Mouse (Mus musculus) CH12.LX (cell line): Measurements from ENCODE around the gene Zfp106. TPM values are rescaled to one million over a fixed set of nuclear protein-coding genes. Genes with fewer than 3 reads are reported as not detected.

Source experiments
- DNase-seq: peaks from one replicate; pipeline ENCODE4 v3.0.0-alpha.2; 2013; ENCODE audit errors: extremely low read depth
- H3K27ac ChIP-seq: 2 replicates; pipeline ENCODE4 v1.5.1; 2012; ENCODE audit warnings: low read depth, mild to moderate bottlenecking, control low read depth, moderate library complexity; ENCODE audit not compliant: insufficient read depth
- H3K27me3 ChIP-seq: replicated peaks from 2 replicates; pipeline ENCODE3; 2012; ENCODE audit warnings: inconsistent platforms
- H3K36me3 ChIP-seq, 2 experiments: replicated peaks in 1 of 2; 2 replicates each; pipeline versions ENCODE3 to v1.6.1; 2012; ENCODE audit warnings: inconsistent platforms in 1 of 2, low read length in 1 of 2, mild to moderate bottlenecking in 1 of 2, mixed read lengths in 1 of 2, moderate library complexity in 1 of 2; ENCODE audit not compliant: control insufficient read depth in 1 of 2, insufficient read depth in 1 of 2
- H3K4me1 ChIP-seq, 2 experiments: 2 replicates each; pipeline ENCODE4 v1.6.1; 2012; ENCODE audit warnings: inconsistent platforms in 1 of 2, moderate library complexity in 1 of 2; ENCODE audit not compliant: insufficient read depth in 2 of 2, control insufficient read depth in 1 of 2
- H3K4me2 ChIP-seq: 2 replicates; pipeline ENCODE4 v1.6.1; 2012; ENCODE audit warnings: low read depth, mild to moderate bottlenecking, control low read depth; ENCODE audit not compliant: poor library complexity, insufficient read depth, severe bottlenecking
- H3K4me3 ChIP-seq, 3 experiments: fragments of 150-350 bp in 1 of 3; sonication (generic) in 1 of 3; replicated peaks in 1 of 3; 2 replicates each; pipeline versions ENCODE3 to v1.5.1; 2011 to 2012; ENCODE audit warnings: low read depth in 2 of 3, low read length in 2 of 3, mild to moderate bottlenecking in 2 of 3, moderate library complexity in 2 of 3, control low read depth in 1 of 3, improper control_type of control experiment in 1 of 3, inconsistent platforms in 1 of 3, mixed read lengths in 1 of 3; ENCODE audit not compliant: poor library complexity in 1 of 3
- H3K79me2 ChIP-seq: replicated peaks from 2 replicates; pipeline ENCODE4 v1.6.1; 2012; ENCODE audit warnings: mild to moderate bottlenecking, moderate library complexity; ENCODE audit not compliant: control insufficient read depth, poor library complexity, insufficient read depth, severe bottlenecking; ENCODE audit errors: extremely low read depth
- H3K9ac ChIP-seq: 2 replicates; pipeline ENCODE4 v1.6.1; 2012; ENCODE audit warnings: low read depth, mild to moderate bottlenecking, control low read depth, moderate library complexity; ENCODE audit not compliant: insufficient read depth
- H3K9me3 ChIP-seq: replicated peaks from 2 replicates; pipeline ENCODE3; 2012; ENCODE audit warnings: low read length, inconsistent platforms, mixed read lengths
- BHLHE40 ChIP-seq: IDR thresholded peaks from 2 replicates; pipeline ENCODE4 v1.6.1; 2011; ENCODE audit warnings: mild to moderate bottlenecking, low read depth, low read length, improper control_type of control experiment
- CTCF ChIP-seq, 2 experiments: IDR thresholded peaks in 1 of 2; conservative IDR thresholded peaks in 1 of 2; 2 replicates each; pipeline ENCODE4 v1.5.1; 2011 to 2012; ENCODE audit warnings: low read depth in 2 of 2, low read length in 2 of 2, improper control_type of control experiment in 1 of 2, inconsistent platforms in 1 of 2, mild to moderate bottlenecking in 1 of 2, moderate library complexity in 1 of 2
- E2F4 ChIP-seq: IDR thresholded peaks from 2 replicates; pipeline ENCODE4 v1.6.1; 2011; ENCODE audit warnings: low read depth, low read length, improper control_type of control experiment; ENCODE audit not compliant: insufficient replicate concordance
- ELF1 ChIP-seq: IDR thresholded peaks from 2 replicates; pipeline ENCODE4 v1.6.1; 2014; ENCODE audit warnings: low read depth, mild to moderate bottlenecking, inconsistent platforms, low read length, improper control_type of control experiment
- EP300 ChIP-seq: IDR thresholded peaks from 2 replicates; pipeline ENCODE4 v1.6.1; 2011; ENCODE audit warnings: low read length, improper control_type of control experiment
- MAZ ChIP-seq: IDR thresholded peaks from 2 replicates; pipeline ENCODE4 v1.6.1; 2012; ENCODE audit warnings: low read depth, mild to moderate bottlenecking, inconsistent platforms, low read length, improper control_type of control experiment, moderate library complexity
- MYC ChIP-seq: IDR thresholded peaks from 2 replicates; pipeline ENCODE4 v1.6.1; 2011; ENCODE audit warnings: low read depth, mild to moderate bottlenecking, improper control_type of control experiment, low read length
- PAX5 ChIP-seq: IDR thresholded peaks from 2 replicates; pipeline ENCODE4 v1.6.1; 2012; ENCODE audit warnings: low read length, inconsistent platforms, mixed read lengths
- POLR2A ChIP-seq: IDR thresholded peaks from 2 replicates; pipeline ENCODE4 v1.6.1; 2011; ENCODE audit warnings: low read depth, mild to moderate bottlenecking, improper control_type of control experiment, low read length
- RCOR1 ChIP-seq: conservative IDR thresholded peaks from 2 replicates; pipeline ENCODE4 v1.6.1; 2012; ENCODE audit warnings: low read depth, mild to moderate bottlenecking, inconsistent platforms, low read length, improper control_type of control experiment
- SIN3A ChIP-seq: IDR thresholded peaks from 2 replicates; pipeline ENCODE4 v1.6.1; 2012; ENCODE audit warnings: low read length, improper control_type of control experiment, inconsistent platforms
- SMC3 ChIP-seq: IDR thresholded peaks from 2 replicates; pipeline ENCODE4 v1.6.1; 2011; ENCODE audit warnings: low read depth, low read length, improper control_type of control experiment
- USF1 ChIP-seq: IDR thresholded peaks from 2 replicates; pipeline ENCODE4 v1.6.1; 2014; ENCODE audit warnings: low read depth, mild to moderate bottlenecking, inconsistent platforms, low read length, improper control_type of control experiment
- USF2 ChIP-seq: conservative IDR thresholded peaks from 2 replicates; pipeline ENCODE4 v1.6.1; 2011; ENCODE audit warnings: low read depth, low read length, improper control_type of control experiment
- ZC3H11A ChIP-seq: IDR thresholded peaks from 2 replicates; pipeline ENCODE4 v1.6.1; 2012; ENCODE audit warnings: low read depth, mild to moderate bottlenecking, inconsistent platforms, low read length, improper control_type of control experiment
- ZMIZ1 ChIP-seq: IDR thresholded peaks from 2 replicates; pipeline ENCODE4 v1.6.1; 2012; ENCODE audit warnings: low read depth, mild to moderate bottlenecking, inconsistent platforms, low read length, improper control_type of control experiment
- ZNF384 ChIP-seq: IDR thresholded peaks from 2 replicates; pipeline ENCODE4 v1.6.1; 2012; ENCODE audit warnings: low read depth, low read length, improper control_type of control experiment, inconsistent platforms
- dilution Hi-C: fragments of 300-500 bp; cut with MboI; formaldehyde crosslinking; loops from 2 replicates; pipeline ENCODE4 v1.14.3; 2020; ENCODE audit warnings: low sequenced_read_pairs; ENCODE audit not compliant: extremely low pct_unique_long_range_greater_than_20kb, extremely low pct_ligation_motif_present
- in situ Hi-C: fragments of 300-500 bp; cut with MboI; formaldehyde crosslinking; loops from 3 replicates; pipeline ENCODE4 v1.14.3; 2019; ENCODE audit warnings: low sequenced_read_pairs, low pct_ligation_motif_present, low pct_unique_long_range_greater_than_20kb, mixed read lengths
- polyA plus RNA-seq: library from polyadenylated mRNA; unstranded; fragments of >175 nt; gene quantifications from 2 replicates; pipeline ENCODE4 v1.2.1, GENCODE M21; 2012; ENCODE audit warnings: low read depth; ENCODE audit not compliant: insufficient read length
- total RNA-seq, 2 experiments: library from RNA; depleted of rRNA; stranded (reverse); fragments of 300-350 nt in 1 of 2; fragments of >200 nt in 1 of 2; gene quantifications; 2 replicates each; pipeline ENCODE4 v1.2.3; 2012 to 2014

The Zfp106 gene
- total and polyA plus RNA-seq, 3 experiments: 93.8 to 183 (median 130) TPM

DNA sequence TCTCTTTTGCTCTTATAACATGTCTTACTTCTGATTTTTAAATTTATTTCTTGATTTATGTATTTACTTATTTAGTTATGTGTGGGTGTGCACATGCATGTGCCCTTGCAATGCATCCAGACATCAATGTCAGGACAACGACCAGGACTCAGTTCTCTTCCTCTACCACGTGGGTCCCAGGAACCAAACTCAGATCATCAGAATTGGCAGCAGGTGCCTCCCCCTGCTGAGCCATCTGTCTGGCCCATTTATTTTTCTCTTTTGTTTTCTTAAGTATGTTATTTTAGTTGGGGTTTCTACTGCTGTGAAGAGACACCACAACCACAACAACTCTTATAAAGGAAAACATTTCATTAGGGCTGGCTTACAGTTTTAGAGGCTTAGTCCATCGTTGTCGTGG, 92.8 kb downstream of the Zfp106 start:
- Histone ChIP-seq H3K27ac (no peak overlapping the region), H3K4me3 (no peak overlapping the region), H3K4me1 (peaks cover 9 to 15% of the 10 kb centered on the region in 2 experiments), H3K79me2 (no peaks in the 10 kb centered on the region), H3K4me2 (no peak overlapping the region), H3K27me3 (no peaks in the 10 kb centered on the region), H3K9ac (no peak overlapping the region), H3K9me3 (no peaks in the 10 kb centered on the region), H3K36me3 (no peaks in the 10 kb centered on the region)
- TF ChIP-seq SIN3A: no peak
- no peak for TF ChIP-seq PAX5
- TF ChIP-seq EP300: no peak
- TF ChIP-seq ZNF384: no peak
- dilution Hi-C loops (no loop called here), in situ Hi-C loops (loop anchor here (25.0 kb wide), 1 partner anchor 641 kb away; the partner anchor contains the start of gene Tgm7)
- DNase-seq: no peak

DNA sequence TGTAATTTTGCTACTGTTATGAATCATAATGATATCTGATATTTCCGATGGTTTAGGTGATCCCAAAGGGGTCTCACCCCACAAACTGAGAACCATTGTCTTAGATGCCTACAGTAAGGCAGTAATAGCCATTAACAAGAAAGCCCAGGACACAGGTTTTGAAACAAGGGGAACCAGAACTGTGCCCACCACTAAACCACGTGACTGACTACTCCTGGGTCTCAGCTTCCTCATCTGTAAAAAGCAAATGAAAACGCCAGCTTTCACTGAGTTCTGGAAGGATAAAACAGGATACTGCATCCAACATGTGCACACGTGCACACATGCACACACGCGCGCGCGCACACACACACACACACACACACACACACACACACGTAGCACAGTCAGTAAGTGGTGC, 93.9 kb downstream of the Zfp106 start:
- no peaks in the 10 kb centered on the region for H3K79me2 ChIP-seq
- H3K4me2 ChIP-seq: no peak overlapping the region
- H3K9me3 ChIP-seq: no peaks in the 10 kb centered on the region
- H3K4me1 ChIP-seq: peaks cover 9 to 24% of the 10 kb centered on the region in 2 experiments
- no peak for DNase-seq
- no peaks in the 10 kb centered on the region for H3K27me3 ChIP-seq
- H3K4me3 ChIP-seq: no peak overlapping the region
- dilution Hi-C loops (no loop called here), in situ Hi-C loops (loop anchor here (10.0 to 25.0 kb wide), 2 partner anchors 405 to 643 kb away; partner anchors contain the start of gene Tgm7)
- H3K9ac ChIP-seq: no peak overlapping the region
- no peaks in the 10 kb centered on the region for H3K36me3 ChIP-seq
- TF ChIP-seq CTCF (conservative IDR thresholded peaks at IDR 0.05 in 1 of 2, IDR thresholded peaks at IDR 0.05 in 1 of 2; ENCODE audit: low read depth in 2 of 2, low read length in 2 of 2) (no peak), POLR2A (no peak), SMC3 (no peak), ZMIZ1 (no peak), ELF1 (no peak), BHLHE40 (0 out of 2 replicates have a peak, but pooled peaks have one; percentile 26), USF2 (0 out of 2 replicates have a peak, but pooled peaks have one; percentile 38), EP300 (no peak), E2F4 (no peak), SIN3A (no peak), ZC3H11A (no peak), MYC (no peak), USF1 (peak; percentile 44)
- TF ChIP-seq, all 38 proteins: peak for 3
- H3K27ac ChIP-seq: no peak overlapping the region

DNA sequence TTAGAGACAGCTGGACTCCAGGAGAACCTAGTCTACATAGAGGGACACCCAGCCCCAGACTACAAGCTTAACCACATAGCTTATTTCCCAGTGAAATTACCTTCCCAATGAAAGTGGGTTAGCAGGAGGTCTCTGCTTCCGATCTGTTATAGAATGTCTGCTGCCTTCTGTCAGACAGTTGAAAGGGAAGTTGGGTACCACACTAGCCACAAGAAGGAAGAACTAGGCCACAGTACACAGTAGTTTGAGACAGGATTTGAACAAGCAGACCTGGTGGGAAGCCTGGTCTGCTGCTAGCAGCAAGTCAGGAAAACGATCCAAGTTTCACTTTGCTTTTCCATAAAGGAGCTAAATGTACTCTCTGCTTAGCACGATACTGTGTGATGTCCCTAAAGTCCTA, 94.4 kb downstream of the Zfp106 start:
- no peak for TF ChIP-seq USF1
- TF ChIP-seq ZNF384: no peak
- no peak for TF ChIP-seq SMC3
- no peak for TF ChIP-seq MAZ
- TF ChIP-seq PAX5: no peak
- TF ChIP-seq RCOR1: no peak
- Histone ChIP-seq H3K79me2 (no peaks in the 10 kb centered on the region), H3K36me3 (no peaks in the 10 kb centered on the region), H3K4me1 (peaks cover 9 to 24% of the 10 kb centered on the region in 2 experiments), H3K27me3 (no peaks in the 10 kb centered on the region), H3K9me3 (no peaks in the 10 kb centered on the region), H3K4me2 (no peak overlapping the region), H3K4me3 (no peak overlapping the region), H3K27ac (no peak overlapping the region), H3K9ac (no peak overlapping the region)
- dilution Hi-C loops (no loop called here), in situ Hi-C loops (loop anchor here (10.0 to 25.0 kb wide), 2 partner anchors 406 to 643 kb away; partner anchors contain the start of gene Tgm7)
- no peak for DNase-seq
